Mouse (Mus musculus): Measurements from ENCODE around the gene Ift57. TPM values are rescaled to one million over a fixed set of nuclear protein-coding genes. Genes with fewer than 3 reads are reported as not detected.

The Ift57 gene
- total RNA-seq, 2 experiments from 2014 or later, result 7.9 to 8.6 TPM

DNA sequence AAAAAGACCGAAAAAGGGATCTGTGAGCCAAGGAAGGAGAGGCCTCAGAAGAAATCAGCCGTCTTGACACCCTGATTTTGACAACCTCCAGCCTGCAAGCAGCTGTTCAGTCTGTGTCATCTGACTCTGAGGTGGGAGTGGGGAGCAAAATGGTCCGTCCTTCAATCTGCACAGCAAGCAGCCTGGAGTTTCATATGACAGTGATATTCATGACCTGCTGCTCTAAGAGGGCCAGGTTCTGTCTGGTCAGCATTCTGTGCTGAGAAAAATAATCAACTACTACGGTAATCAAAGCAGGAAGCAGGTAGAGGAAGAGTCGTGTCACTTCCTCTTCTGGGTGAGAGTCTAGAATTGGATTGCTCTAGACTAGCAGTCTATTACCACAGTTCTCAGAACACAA is 102.4 kb downstream of the Ift57 start:
- intact Hi-C loops (cut with DNase I), result no loop called here
- H3K4me3 ChIP-seq, result no peak overlapping the region
- H3K27ac ChIP-seq, result no peak overlapping the region
- TF ChIP-seq CTCF (IDR thresholded peaks at IDR 0.05), result no peak
- no peak for DNase-seq

DNA sequence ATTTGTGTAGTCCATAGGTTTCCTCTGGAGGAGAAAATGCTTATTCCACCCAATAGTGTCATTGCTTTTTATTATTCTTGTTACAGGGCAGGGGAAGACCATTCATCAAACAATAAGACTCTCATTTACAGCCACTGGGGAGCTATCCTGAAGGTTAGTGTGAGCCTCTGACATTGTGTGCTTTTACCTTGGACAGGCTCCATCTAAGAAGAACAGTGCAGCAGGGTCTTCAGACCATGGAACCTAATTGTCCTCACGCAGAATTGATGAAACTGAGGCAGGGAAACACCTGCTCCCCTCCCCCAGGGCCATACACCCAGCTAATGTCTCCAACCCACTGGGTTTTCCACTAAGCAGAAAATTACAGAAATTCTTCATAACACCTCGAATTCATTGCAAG is 104.0 kb downstream of the Ift57 start:
- Histone ChIP-seq H3K27ac (no peak overlapping the region), H3K4me3 (no peak overlapping the region)
- intact Hi-C loops (cut with DNase I), result no loop called here
- DNase-seq, result no peak
- no peak for TF ChIP-seq CTCF (IDR thresholded peaks at IDR 0.05)

DNA sequence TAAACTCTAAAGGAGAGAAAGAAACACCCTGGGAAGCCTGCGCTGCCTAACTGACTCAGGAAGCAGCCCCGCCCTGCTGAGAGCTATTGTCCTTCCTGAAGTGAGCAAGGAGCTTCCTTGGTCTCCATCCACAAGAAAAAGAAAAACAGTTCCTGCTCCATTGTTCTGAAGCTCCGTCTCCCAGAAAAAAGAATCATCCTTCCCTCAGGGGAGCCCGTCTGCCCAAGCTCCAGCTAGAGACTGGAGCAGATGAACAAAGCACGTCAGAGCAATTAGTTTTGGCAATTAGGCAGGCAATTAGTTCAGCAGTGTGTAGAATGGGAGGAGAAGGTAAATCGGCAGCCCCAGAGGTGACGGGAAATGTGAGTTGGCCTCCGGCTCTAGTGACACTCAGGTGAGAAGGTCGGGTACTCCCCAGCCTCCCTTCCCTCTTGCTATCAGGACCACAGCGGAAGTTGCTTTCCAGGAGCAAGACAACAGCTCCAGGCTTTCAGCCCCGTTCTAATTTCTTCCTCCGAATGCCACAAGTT is 105.0 kb downstream of the Ift57 start:
- no peak for TF ChIP-seq CTCF (IDR thresholded peaks at IDR 0.05)
- DNase-seq, result no peak
- Histone ChIP-seq H3K27ac (peak overlapping the region; percentile 20; the same call in 1 of the 2 replicates), H3K4me3 (peak overlapping the region; percentile 41)
- intact Hi-C loops (cut with DNase I), result no loop called here

DNA sequence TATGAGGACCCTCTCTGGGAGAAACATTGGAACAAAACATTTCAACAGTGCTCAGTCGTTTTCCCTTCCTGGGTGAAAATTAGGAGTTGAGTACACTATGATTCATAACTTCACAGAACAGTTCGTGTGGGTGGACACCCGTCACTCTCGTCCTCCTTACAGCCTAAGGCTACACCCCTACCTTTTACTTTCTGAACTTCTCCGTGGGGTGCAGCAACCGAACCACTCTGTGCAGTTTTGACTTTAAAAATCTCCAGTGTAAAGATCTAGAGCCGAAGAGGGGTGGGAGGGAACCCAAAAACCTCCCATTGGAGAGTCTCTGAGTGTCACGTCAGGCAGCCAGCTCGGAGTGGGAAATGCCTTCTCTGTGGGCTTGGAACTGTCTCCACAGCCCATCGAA is 107.9 kb downstream of the Ift57 start:
- Histone ChIP-seq H3K4me3 (no peak overlapping the region), H3K27ac (no peak overlapping the region)
- intact Hi-C loops (cut with DNase I), result no loop called here
- no peak for DNase-seq
- TF ChIP-seq CTCF (IDR thresholded peaks at IDR 0.05), result no peak

DNA sequence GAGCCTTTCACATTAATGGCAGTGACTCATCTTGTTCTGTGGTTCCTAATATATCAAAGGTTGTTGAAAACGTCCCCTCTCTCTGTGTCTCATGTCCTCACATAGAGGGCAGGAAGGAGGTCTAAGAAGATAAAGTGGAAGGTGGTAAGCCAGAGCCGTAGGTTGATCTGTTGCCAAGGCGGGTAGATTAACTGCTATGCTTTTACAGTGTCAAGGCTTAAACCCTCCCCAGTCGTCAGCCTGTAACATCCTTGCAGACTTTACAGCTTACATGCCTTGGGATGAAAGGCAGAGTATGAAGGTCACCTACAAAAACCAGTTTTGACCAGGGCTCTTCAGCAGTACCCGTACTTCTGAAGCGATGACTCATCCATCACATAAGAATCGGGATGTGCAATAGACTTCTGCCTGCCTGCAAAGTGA is 108.4 kb downstream of the Ift57 start:
- TF ChIP-seq CTCF (IDR thresholded peaks at IDR 0.05), result no peak
- H3K27ac ChIP-seq, result no peak overlapping the region
- intact Hi-C loops (cut with DNase I), result no loop called here
- H3K4me3 ChIP-seq, result no peak overlapping the region
- no peak for DNase-seq

DNA sequence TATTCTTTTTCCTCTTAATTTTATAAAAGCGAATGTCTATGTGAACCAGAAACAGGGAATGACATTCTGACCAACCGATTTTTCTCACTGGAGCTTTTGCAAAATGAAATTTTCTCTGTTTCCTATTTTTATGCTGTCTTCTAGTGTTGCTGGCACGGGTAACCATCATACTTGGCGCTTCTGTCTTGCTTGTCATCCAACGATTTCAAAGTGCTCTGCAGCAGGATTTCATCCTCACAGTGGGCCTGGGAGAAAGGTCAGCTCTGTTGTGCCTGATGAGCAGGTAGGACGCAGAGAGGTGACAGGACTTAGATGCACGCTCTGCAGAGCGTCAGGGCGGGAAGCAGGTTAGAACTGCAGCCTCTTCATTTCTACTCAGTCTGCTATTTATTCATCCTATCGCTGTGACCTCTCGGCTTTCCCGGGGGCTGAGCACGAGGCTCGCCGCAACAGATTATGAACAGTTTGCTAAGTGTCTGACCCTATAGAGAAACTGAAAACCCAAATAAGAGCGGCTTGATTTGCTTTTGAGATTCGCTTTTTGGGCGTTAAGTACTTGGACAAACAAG is 108.9 kb downstream of the Ift57 start:
- intact Hi-C loops (cut with DNase I), result no loop called here
- no peak overlapping the region for H3K4me3 ChIP-seq
- DNase-seq, result no peak
- H3K27ac ChIP-seq, result no peak overlapping the region
- TF ChIP-seq CTCF (IDR thresholded peaks at IDR 0.05), result no peak

DNA sequence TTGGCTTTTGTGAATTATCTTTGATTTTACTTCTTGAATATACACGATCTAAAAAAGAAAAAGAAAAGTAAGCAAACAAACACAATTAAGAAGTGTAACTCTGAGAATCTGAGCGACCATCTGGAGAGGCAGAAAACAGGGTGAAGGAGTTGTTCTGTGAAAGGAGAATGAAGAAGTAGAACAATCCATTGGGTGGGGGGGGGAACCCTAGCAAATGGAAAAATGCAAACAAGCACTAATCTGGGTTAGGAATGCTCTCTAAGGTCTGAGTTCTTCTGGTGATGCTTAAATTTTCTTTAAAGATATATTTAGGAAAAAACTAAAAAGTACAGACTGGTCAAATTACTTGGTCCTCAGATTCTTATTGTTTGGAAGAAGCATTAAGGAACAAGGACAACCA is 112.9 kb downstream of the Ift57 start:
- no peak for TF ChIP-seq CTCF (IDR thresholded peaks at IDR 0.05)
- Histone ChIP-seq H3K27ac (no peak overlapping the region), H3K4me3 (no peak overlapping the region)
- intact Hi-C loops (cut with DNase I), result no loop called here
- DNase-seq, result no peak

DNA sequence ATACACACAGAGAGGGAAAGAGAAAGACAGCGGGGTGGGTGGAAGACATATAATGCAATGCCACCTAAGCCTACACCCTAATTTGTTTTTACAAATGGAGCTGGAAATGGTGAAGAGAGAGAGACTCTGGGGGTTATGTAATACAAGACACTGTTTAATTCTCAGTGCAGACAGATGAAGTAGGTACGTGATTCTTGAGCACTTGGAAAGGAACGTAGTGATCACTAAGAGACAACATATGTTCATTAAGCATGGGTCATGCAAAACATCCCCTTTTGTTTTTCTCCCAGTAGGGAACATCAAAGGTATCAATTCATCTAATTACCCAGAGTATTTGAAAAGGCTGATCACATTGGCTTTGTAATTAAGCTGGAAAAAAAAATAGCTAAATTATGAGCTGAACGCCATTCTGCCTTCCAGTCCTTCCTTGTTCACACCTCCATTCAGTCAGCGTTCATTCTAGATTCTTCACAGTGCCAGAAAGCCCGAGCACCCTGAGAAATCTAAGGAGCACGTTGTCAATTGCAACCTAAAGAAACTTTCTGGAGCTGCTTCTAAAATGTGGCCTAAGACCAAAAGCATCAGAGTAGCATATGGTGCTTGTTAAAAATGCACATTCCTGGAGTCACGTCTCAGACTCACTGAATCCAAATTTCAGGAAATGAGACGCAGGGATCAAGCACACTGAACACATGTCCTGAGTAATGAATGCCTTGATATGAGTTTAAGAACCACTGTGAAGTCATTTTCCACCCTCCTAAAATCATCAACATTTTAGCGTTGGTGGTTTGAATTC is 114.0 kb downstream of the Ift57 start:
- no peak for DNase-seq
- no peak for TF ChIP-seq CTCF (IDR thresholded peaks at IDR 0.05)
- intact Hi-C loops (cut with DNase I), result no loop called here
- H3K4me3 ChIP-seq, result no peak overlapping the region
- no peak overlapping the region for H3K27ac ChIP-seq

DNA sequence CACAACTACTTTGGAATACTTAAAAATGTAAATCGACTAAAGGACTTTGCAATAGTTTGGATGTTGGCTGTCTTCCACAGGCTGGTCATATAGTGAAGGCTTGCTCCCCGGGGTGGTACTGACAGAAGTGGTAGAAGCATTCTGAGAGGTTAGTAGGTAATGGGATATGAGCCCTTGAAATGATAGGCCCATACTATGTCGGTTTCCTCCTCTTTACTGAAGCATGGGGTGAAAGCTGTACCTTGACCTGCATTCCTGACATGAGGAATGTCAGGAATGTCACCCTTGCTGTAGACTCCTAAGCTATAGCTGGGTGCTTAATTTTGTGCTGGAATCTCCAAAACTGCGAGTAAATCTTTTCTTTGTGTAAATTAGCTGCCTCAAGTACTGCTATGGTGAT is 115.4 kb downstream of the Ift57 start:
- H3K27ac ChIP-seq, result no peak overlapping the region
- intact Hi-C loops (cut with DNase I), result no loop called here
- DNase-seq, result no peak
- TF ChIP-seq CTCF (IDR thresholded peaks at IDR 0.05), result no peak
- no peak overlapping the region for H3K4me3 ChIP-seq

Other genes with a start within 250 kb of the Ift57 start
- 10 to 100 TPM; 24.0 to 29.3 TPM for gene Cd47, start 101.3 kb downstream of the Ift57 start, total RNA-seq (2021)

All from gastrocnemius, adult 2 months (tissue).